Mouse (Mus musculus) megakaryocyte, embryonic 14.5 days (primary cell): ENCODE measurements around the gene Arrdc4.

Source experiments
- FLI1 ChIP-seq: IDR thresholded peaks from 2 replicates; pipeline ENCODE4 v1.6.1; 2012; ENCODE audit warnings: low read length, inconsistent platforms, mixed read lengths
- GATA1 ChIP-seq: IDR thresholded peaks from 3 replicates; pipeline ENCODE4 v1.6.1; 2012; ENCODE audit warnings: mixed read lengths, low read length, inconsistent platforms, borderline replicate concordance

GRCm38 (mm10) chr7:68687140-68687611 is 61.9 kb downstream of the Arrdc4 start:
- TF ChIP-seq GATA1, result no peak
- no peak for TF ChIP-seq FLI1
